Mouse (Mus musculus) testis, adult 2 months (tissue): ENCODE data around the gene Ahnak2. TPM values are rescaled to one million over a fixed set of nuclear protein-coding genes. Genes with fewer than 3 reads are reported as not detected.

ENCODE experiments used
- H3K27ac ChIP-seq: fragments of 200-500 bp; 2 replicates; pipeline ENCODE4 v1.5.1; 2012; ENCODE audit warnings: low read depth, low read length; ENCODE audit not compliant: control insufficient read depth, insufficient read depth
- H3K27me3 ChIP-seq: fragments of 200-500 bp; 2 replicates; pipeline ENCODE4 v1.6.1; 2012; ENCODE audit warnings: mild to moderate bottlenecking, low read length, moderate library complexity; ENCODE audit not compliant: control insufficient read depth, insufficient read depth
- H3K36me3 ChIP-seq: fragments of 200-500 bp; 2 replicates; pipeline ENCODE4 v1.6.1; 2012; ENCODE audit warnings: mild to moderate bottlenecking, low read length; ENCODE audit not compliant: control insufficient read depth, insufficient read depth
- H3K4me1 ChIP-seq: fragments of 200-500 bp; 2 replicates; pipeline ENCODE4 v1.6.1; 2012; ENCODE audit warnings: low read length; ENCODE audit not compliant: control insufficient read depth, insufficient read depth
- H3K4me3 ChIP-seq: fragments of 200-500 bp; 2 replicates; pipeline ENCODE4 v1.5.1; 2012; ENCODE audit warnings: low read depth, mild to moderate bottlenecking, low read length, moderate library complexity, mixed read lengths; ENCODE audit not compliant: control insufficient read depth
- CTCF ChIP-seq: fragments of 200-500 bp; IDR thresholded peaks from 2 replicates; pipeline ENCODE4 v1.5.1; 2012; ENCODE audit warnings: low read depth, mild to moderate bottlenecking, inconsistent platforms, low read length, moderate library complexity; ENCODE audit not compliant: control insufficient read depth, insufficient read depth, insufficient replicate concordance
- POLR2A ChIP-seq: fragments of 200-500 bp; IDR thresholded peaks from 2 replicates; pipeline ENCODE4 v1.6.1; 2012; ENCODE audit warnings: low read depth, mild to moderate bottlenecking, inconsistent platforms, low read length, moderate library complexity; ENCODE audit not compliant: control insufficient read depth
- polyA plus RNA-seq: library from polyadenylated mRNA; depleted of rRNA; stranded (reverse); fragments of >200 nt; gene quantifications from 2 replicates; pipeline ENCODE4 v1.2.3, GENCODE M21; 2012

Ahnak2 gene
- polyA plus RNA-seq, 1 experiment = 1.2 TPM

DNA sequence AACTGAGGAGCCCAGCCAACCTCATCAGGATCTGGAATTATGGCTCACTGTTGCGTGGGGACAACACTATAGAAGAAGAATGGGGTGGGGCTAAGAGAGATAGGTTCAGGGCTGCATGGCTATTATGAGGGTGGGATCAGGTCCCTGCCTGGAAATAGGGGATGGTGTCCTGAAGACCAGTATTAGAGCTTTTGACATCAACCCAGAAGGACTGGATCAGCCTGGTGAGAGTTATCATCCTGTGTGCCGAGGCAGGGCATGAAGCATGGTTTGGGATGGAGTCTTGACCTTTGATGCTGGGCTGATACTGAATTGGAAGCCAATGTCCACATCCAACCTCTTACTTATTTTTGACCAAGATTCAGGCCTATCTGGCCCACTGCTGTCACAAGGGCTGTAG is 32.7 kb downstream of the Ahnak2 start:
- no peaks in the 10 kb centered on the region for H3K36me3 ChIP-seq
- TF ChIP-seq CTCF (no peak), POLR2A (no peak)
- no peaks in the 10 kb centered on the region for H3K27me3 ChIP-seq
- no peak overlapping the region for H3K27ac ChIP-seq
- no peak overlapping the region for H3K4me3 ChIP-seq
- no peaks in the 10 kb centered on the region for H3K4me1 ChIP-seq

DNA sequence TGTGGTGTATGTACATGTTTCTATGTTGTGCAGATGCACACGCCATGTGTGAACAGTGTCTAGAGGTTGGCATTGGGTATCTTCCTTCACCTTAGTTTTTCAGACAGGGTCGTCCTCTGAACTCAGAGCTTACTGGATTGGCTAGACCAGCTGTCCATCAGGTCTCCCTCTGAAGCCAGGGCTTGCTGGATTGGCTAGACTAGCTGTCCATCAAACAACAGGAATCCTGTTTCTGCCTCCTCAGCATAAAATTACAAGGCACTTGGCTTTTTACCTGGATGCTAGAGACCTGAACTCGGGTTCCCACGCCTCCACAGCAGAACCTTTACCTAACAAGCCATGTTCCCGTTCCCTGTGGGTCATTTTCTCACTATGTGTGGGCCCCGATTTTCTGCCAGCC is 33.4 kb downstream of the Ahnak2 start:
- H3K36me3 ChIP-seq = no peaks in the 10 kb centered on the region
- H3K27me3 ChIP-seq = no peaks in the 10 kb centered on the region
- no peak overlapping the region for H3K4me3 ChIP-seq
- TF ChIP-seq CTCF (no peak), POLR2A (no peak)
- no peak overlapping the region for H3K27ac ChIP-seq
- no peaks in the 10 kb centered on the region for H3K4me1 ChIP-seq

DNA sequence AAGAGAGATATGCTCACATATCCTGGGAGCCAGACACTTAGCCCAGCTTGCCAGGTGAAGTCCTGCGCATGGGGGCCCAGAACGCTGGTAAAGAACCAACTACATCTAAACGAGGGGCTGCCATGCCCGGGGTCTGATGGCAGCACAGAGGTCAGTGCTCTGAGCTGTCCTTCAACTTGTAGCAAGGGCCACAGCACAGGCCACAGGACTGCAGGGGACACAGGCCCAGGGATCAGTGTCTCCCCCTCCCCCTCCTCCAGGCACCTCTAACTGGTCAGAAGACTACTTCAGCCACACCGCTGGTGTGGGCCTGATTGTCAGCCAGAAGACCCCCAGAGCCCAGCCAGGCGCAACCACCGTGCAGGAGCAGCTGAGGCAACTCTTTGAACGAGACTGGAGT is 34.3 kb downstream of the Ahnak2 start:
- H3K27ac ChIP-seq = no peak overlapping the region
- no peaks in the 10 kb centered on the region for H3K27me3 ChIP-seq
- H3K36me3 ChIP-seq = no peaks in the 10 kb centered on the region
- H3K4me3 ChIP-seq = no peak overlapping the region
- no peak for TF ChIP-seq CTCF
- no peaks in the 10 kb centered on the region for H3K4me1 ChIP-seq

DNA sequence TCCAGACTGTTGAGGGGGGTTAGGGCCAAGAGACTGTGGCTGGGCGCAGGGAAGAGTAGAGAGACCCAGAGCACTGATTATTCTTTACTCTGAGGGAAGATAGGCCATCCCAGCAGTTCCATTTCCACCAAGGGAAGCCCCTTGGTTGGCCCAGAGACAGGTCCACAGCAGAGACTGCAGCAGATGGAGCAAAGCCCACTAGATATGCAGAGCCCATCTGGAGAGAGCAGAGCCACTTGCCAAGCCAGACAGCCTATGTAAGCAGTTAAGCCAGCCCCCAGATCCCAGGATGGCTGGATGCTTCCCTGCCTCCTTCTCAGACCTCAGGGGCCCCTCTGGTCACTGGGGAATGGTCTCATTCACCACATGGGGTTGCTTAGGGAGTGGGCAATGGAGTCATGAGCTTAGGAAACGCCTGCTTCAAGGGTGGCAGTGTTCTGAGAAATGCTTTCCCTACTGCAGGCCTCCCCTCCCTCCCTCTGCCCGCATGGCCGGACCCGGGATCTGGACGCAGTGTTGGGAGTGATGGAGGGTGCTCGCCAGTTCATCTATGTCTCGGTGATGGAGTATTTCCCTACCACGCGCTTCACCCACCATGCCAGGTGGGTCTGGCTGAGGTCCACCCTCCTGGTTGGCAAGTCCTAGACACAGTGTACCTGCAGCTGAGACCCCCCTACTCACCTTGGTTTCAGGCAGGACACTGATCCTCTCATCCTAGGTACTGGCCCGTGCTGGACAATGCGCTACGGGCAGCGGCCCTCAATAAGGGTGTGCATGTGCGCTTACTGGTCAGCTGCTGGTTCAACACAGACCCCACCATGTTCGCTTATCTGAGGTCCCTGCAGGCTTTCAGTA is 35.2 kb downstream of the Ahnak2 start:
- Histone ChIP-seq H3K36me3 (no peaks in the 10 kb centered on the region), H3K27ac (no peak overlapping the region), H3K4me3 (no peak overlapping the region), H3K27me3 (no peaks in the 10 kb centered on the region), H3K4me1 (no peaks in the 10 kb centered on the region)
- TF ChIP-seq POLR2A (no peak), CTCF (no peak)

DNA sequence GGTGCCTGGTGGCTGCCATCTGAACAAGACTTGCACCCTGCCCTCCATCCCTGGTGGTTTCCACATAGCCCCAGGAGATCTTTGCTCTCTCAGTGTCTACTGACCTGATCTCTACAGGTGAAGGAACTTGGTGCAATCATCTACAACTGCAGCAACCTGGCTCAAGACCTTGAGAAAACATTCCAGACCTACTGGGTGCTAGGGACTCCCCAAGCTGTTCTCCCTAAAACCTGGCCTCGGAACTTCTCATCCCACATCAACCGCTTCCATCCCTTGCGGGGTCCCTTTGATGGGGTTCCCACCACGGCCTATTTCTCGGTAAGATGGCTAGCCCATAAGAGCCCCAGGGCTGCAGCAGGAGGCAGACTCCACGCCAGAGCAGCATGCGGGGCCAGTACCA is 35.9 kb downstream of the Ahnak2 start:
- no peak for TF ChIP-seq POLR2A
- Histone ChIP-seq H3K4me1 (no peaks in the 10 kb centered on the region), H3K27me3 (no peaks in the 10 kb centered on the region), H3K4me3 (no peak overlapping the region), H3K36me3 (no peaks in the 10 kb centered on the region), H3K27ac (no peak overlapping the region)

DNA sequence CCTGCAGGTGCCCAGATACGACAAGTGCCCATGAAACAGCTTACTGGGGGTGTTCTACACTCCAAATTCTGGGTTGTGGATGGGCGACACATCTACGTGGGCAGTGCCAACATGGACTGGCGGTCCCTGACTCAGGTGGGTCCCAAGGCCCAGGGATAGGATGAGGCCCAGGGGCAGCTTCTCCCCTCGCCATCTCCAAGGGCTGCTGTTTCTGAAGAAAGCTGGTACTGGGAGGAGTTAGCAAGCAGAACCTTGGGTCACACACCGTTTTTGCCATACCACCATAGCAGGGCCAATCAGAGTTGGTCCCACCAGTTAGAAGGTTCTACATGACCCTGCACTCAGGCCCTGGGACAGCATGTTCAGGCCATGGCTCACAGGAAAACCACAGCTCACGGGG is 37.5 kb downstream of the Ahnak2 start:
- TF ChIP-seq CTCF (no peak), POLR2A (no peak)
- H3K27me3 ChIP-seq = no peaks in the 10 kb centered on the region
- H3K4me3 ChIP-seq = no peak overlapping the region
- peaks cover 8% of the 10 kb centered on the region for H3K4me1 ChIP-seq
- no peak overlapping the region for H3K27ac ChIP-seq
- H3K36me3 ChIP-seq = no peaks in the 10 kb centered on the region

DNA sequence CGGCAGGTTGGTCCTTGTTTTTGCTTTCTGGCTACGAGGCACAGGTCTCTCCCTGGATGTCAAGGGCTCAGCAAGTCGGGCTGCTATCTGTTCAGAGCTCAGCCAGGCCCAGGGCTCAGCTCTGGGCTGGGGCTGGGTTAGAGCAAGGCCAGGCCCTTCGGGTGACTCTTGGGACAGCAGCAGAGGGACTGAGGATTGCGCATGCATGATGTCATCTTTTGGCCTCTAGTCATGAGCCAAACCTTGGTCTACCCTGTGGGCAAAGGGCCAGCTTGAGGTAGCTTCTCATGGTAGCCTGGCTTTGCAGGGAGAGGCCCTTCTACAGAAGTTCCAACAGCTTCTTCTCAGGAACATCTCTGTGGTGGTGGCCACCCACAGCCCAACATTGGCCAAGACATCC is 38.3 kb downstream of the Ahnak2 start:
- Histone ChIP-seq H3K27me3 (no peaks in the 10 kb centered on the region), H3K4me3 (no peak overlapping the region)
- TF ChIP-seq POLR2A = no peak
- no peak for TF ChIP-seq CTCF

DNA sequence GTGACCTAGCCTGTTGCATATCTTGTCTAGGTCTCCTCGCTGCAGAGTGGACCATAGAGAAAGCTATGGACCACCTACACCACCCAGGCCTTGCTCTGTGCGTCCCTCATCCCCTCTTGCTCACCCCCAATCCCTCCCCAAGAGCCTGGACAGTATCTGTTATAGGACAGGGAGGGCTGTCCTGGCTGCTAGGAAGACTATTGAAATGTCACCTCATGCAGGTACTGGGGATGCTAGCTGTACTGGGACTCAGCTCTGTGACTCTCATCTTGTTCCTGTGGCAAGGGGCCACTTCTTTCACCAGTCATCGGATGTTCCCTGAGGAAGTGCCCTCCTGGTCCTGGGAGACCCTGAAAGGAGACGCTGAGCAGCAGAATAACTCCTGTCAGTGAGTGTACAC is 39.3 kb downstream of the Ahnak2 start:
- no peak for TF ChIP-seq POLR2A
- TF ChIP-seq CTCF = no peak
- Histone ChIP-seq H3K27ac (no peak overlapping the region), H3K27me3 (no peaks in the 10 kb centered on the region), H3K4me3 (no peak overlapping the region), H3K36me3 (no peaks in the 10 kb centered on the region), H3K4me1 (peaks cover 8% of the 10 kb centered on the region)

More for the DNA sequence above, 38.3 kb downstream of the Ahnak2 start:
- H3K27ac ChIP-seq = no peak overlapping the region
- H3K4me1 ChIP-seq = peaks cover 8% of the 10 kb centered on the region
- H3K36me3 ChIP-seq = no peaks in the 10 kb centered on the region

DNA sequence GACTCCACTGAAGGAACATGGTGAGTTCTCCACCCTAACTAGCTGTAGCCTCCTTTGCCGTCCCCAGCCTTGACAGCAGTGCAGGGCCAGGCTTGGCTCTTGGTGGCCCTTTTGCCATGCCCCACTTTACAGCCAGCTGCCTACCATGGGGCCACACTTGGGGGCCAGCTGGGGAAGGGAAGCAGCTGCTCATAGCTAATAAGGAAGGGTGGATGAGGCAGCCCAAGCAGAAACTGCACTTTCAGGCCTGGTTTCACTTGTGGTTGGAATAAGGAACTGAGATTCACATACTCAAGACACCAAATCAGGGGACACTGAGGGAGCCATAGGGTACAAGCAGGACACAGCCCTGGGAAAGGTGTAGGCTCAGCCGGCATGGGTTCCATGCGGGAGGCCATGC is 40.4 kb downstream of the Ahnak2 start:
- Histone ChIP-seq H3K36me3 (no peaks in the 10 kb centered on the region), H3K4me3 (no peak overlapping the region), H3K4me1 (peaks cover 8% of the 10 kb centered on the region), H3K27me3 (no peaks in the 10 kb centered on the region), H3K27ac (no peak overlapping the region)
- TF ChIP-seq CTCF (no peak), POLR2A (no peak)
